Mouse (Mus musculus) cerebellum, adult 2 months (tissue): Measurements from ENCODE around the gene Rpl13a.

Experiments used
- CTCF ChIP-seq: fragments of 200-500 bp; IDR thresholded peaks from 2 replicates; pipeline ENCODE4 v1.5.1; 2011; ENCODE audit warnings: low read depth, mild to moderate bottlenecking, control low read depth, low read length, moderate library complexity, borderline replicate concordance; ENCODE audit not compliant: insufficient read depth
- POLR2A ChIP-seq: fragments of 200-500 bp; IDR thresholded peaks from 2 replicates; pipeline ENCODE4 v1.6.1; 2011; ENCODE audit warnings: low read length, control low read depth, borderline replicate concordance; ENCODE audit not compliant: insufficient read depth

DNA sequence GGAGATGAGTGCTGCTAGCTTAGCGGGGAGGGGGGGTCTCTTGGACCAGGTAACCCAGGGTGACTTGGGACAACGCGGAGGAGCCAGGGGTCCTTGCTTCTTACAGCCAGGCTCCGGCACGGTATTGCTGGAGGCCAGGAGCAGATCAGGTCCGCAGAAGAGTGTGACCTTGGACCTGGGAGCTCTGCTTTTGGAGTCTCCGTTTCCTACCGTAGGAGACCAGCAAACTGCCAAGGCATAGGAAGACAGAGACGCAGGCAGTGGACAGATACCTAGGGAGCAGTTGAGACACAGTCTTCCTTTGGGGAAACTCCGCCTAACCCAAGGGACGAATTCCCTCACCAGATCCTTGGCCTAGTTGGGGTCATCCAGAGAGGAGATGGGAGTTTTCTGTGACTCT is 37.1 kb upstream of the Rpl13a start:
- TF ChIP-seq CTCF, result no peak
- no peak for TF ChIP-seq POLR2A
